Mouse (Mus musculus) bone marrow macrophage, adult 2 months (primary cell): ENCODE measurements around the gene Lsamp.

Experiments used
- CTCF ChIP-seq: IDR thresholded peaks from 2 replicates; pipeline ENCODE4 v1.5.1; 2012; ENCODE audit warnings: low read depth, mild to moderate bottlenecking, low read length, moderate library complexity
- POLR2A ChIP-seq: IDR thresholded peaks from 2 replicates; pipeline ENCODE4 v1.6.1; 2012; ENCODE audit warnings: mild to moderate bottlenecking, low read depth, low read length, borderline replicate concordance

DNA sequence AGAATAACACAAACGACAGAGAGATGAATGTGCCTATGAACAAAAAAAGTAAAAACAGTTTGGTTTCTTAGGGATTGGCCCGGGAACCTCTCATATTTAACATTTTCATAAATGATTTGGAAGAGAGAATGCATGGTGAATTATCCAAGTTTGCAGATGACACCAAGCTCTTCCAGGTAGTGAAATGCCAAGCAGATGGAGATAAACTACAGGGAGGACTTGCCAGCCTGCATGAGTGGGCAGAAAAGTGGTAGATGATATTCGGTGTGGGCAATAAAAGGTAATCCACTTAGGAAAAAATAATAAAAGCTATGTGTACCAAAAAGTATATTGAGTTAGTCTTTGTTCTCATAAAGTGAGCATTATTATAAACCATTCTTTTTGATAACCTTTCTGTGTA, 38.5 kb downstream of the Lsamp start:
- no peak for TF ChIP-seq CTCF
- TF ChIP-seq POLR2A, result no peak
